Mouse (Mus musculus): ENCODE data around the gene Cracr2b. TPM values are rescaled to one million over a fixed set of nuclear protein-coding genes. Genes with fewer than 3 reads are reported as not detected.

The Cracr2b gene
- total and polyA plus RNA-seq, 3 experiments: not detected

DNA sequence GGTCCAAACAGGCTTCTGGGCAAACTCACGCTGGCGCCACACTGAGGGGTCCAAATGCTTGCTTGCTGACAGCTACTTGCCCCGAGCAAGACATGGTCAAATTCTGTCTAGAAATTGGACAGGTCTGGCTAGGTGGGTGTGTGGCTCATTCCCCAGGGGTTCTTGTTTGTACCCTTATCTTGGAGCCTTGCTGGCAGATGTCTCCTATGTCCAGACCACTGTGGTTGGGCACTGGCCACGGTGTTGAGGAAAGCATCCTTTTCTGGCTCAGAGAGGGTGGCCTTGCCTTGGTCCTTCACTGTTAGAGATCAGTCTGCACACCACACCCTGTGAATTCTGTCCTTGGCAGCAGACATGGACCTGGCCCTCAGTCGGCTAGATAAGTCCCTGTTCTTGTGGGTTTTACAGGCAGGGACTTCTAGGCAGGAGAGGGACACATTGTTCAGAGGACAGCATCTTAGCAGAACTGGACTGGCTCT, 17.4 kb downstream of the Cracr2b start:
- no peak for TF ChIP-seq POLR2A (IDR thresholded peaks at IDR 0.05; ENCODE audit: low read depth, low read length)
- H3K9me3 ChIP-seq (replicated peaks; ENCODE audit: low read length): no peaks in the 10 kb centered on the region
- H3K9ac ChIP-seq (ENCODE audit: insufficient read depth, low read depth): no peak overlapping the region
- H3K27ac ChIP-seq (ENCODE audit: insufficient read depth, low read depth): no peak overlapping the region
- dilution Hi-C loops (cut with MboI; ENCODE audit: extremely low pct_ligation_motif_present, extremely low pct_unique_long_range_greater_than_20kb, low sequenced_read_pairs) (no loop called here), in situ Hi-C loops (cut with MboI; ENCODE audit: low pct_ligation_motif_present, low pct_unique_long_range_greater_than_20kb, low sequenced_read_pairs) (no loop called here)
- peaks cover 0 to 17% of the 10 kb centered on the region in 2 experiments for H3K36me3 ChIP-seq (replicated peaks in 1 of 2; ENCODE audit: control insufficient read depth in 1 of 2, insufficient read depth in 1 of 2, low read length in 1 of 2)
- no peak overlapping the region for H3K4me2 ChIP-seq (ENCODE audit: insufficient read depth, low read depth, poor library complexity, severe bottlenecking)
- H3K4me3 ChIP-seq (replicated peaks in 1 of 3; ENCODE audit: low read depth in 2 of 3, low read length in 2 of 3, poor library complexity in 1 of 3): no peak overlapping the region
- DNase-seq (ENCODE audit: extremely low read depth): no peak
- H3K4me1 ChIP-seq (ENCODE audit: control insufficient read depth in 1 of 2, insufficient read depth in 2 of 2): peaks cover 19 to 45% of the 10 kb centered on the region in 2 experiments
- H3K79me2 ChIP-seq (replicated peaks; ENCODE audit: control insufficient read depth, extremely low read depth, insufficient read depth, poor library complexity, severe bottlenecking): peaks cover 16% of the 10 kb centered on the region
- peaks cover 9% of the 10 kb centered on the region for H3K27me3 ChIP-seq (replicated peaks)

DNA sequence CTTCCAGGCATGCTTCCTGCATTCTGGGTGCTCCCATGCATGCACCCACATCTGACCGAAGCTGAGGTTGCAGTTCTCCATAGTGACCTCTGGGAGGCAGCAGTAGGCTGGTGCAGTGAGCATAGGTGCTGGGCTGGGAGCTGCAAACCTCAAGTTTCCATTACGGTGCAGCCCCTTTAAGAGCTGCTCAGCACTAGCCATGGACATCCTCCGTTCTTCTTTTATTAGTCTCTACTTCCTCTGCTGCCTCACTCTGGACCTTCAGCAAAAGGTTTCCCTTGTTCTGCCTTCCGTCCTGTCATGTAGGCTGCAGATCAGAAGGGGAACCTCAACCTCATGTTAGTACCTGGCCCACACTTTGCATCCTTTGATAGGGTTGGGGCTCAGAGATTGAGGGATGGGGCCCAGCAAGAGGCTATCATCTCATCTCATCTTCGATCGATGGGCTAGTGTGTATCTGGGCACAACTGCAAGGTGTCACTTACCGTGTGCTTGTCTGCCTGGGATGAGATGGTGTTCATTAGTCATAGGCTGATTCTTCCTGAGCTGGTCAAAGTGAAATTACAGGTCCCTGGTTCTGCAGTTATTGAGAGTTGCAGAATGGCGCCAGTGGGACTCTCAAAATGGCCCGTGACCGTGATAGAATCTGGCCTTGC, 20.1 kb downstream of the Cracr2b start:
- peak; percentile 95 for DNase-seq (ENCODE audit: extremely low read depth)
- Histone ChIP-seq H3K27me3 (replicated peaks) (peaks cover 4% of the 10 kb centered on the region), H3K4me1 (ENCODE audit: control insufficient read depth in 1 of 2, insufficient read depth in 2 of 2) (peaks cover 19 to 41% of the 10 kb centered on the region in 2 experiments), H3K4me2 (ENCODE audit: insufficient read depth, low read depth, poor library complexity, severe bottlenecking) (peak overlapping the region; percentile 88), H3K9me3 (replicated peaks; ENCODE audit: low read length) (no peaks in the 10 kb centered on the region), H3K27ac (ENCODE audit: insufficient read depth, low read depth) (peak overlapping the region; percentile 45), H3K9ac (ENCODE audit: insufficient read depth, low read depth) (no peak overlapping the region; the same call in 1 of the 2 replicates), H3K36me3 (replicated peaks in 1 of 2; ENCODE audit: control insufficient read depth in 1 of 2, insufficient read depth in 1 of 2, low read length in 1 of 2) (peaks cover 0 to 32% of the 10 kb centered on the region in 2 experiments), H3K4me3 (replicated peaks in 1 of 3; ENCODE audit: low read depth in 2 of 3, low read length in 2 of 3, poor library complexity in 1 of 3) (peak overlapping the region; percentile 21 to 25 (median 23)), H3K79me2 (replicated peaks; ENCODE audit: control insufficient read depth, extremely low read depth, insufficient read depth, poor library complexity, severe bottlenecking) (no peaks in the 10 kb centered on the region)
- in situ Hi-C loops (cut with MboI; ENCODE audit: low pct_ligation_motif_present, low pct_unique_long_range_greater_than_20kb, low sequenced_read_pairs) (loop anchor here (5.0 kb wide), 1 partner anchor 46 kb away; no protein-coding TSS in a partner anchor), dilution Hi-C loops (cut with MboI; ENCODE audit: extremely low pct_ligation_motif_present, extremely low pct_unique_long_range_greater_than_20kb, low sequenced_read_pairs) (no loop called here)
- TF ChIP-seq JUND (conservative IDR thresholded peaks at IDR 0.05; ENCODE audit: low read depth, low read length) (0 out of 2 replicates have a peak, but pooled peaks have one; percentile 15), SIN3A (IDR thresholded peaks at IDR 0.05; ENCODE audit: low read length) (peak; percentile 68), ZKSCAN1 (IDR thresholded peaks at IDR 0.05; ENCODE audit: borderline replicate concordance, low read depth, low read length) (no peak), HCFC1 (IDR thresholded peaks at IDR 0.05; ENCODE audit: low read depth, low read length) (peak; percentile 56), POLR2AphosphoS2 (IDR thresholded peaks at IDR 0.05; ENCODE audit: low read depth, low read length) (no peak), JUN (IDR thresholded peaks at IDR 0.05; ENCODE audit: insufficient read depth, low read depth, low read length) (0 out of 2 replicates have a peak, but pooled peaks have one; percentile 11), CHD1 (IDR thresholded peaks at IDR 0.05; ENCODE audit: low read depth, low read length) (no peak), TBP (conservative IDR thresholded peaks at IDR 0.05; ENCODE audit: low read depth, low read length) (no peak), MYC (IDR thresholded peaks at IDR 0.05; ENCODE audit: low read depth, low read length) (peak; percentile 70; the same call in 1 of the 2 replicates), ZC3H11A (IDR thresholded peaks at IDR 0.05; ENCODE audit: low read depth, low read length) (peak; percentile 45; the same call in 1 of the 2 replicates), MXI1 (IDR thresholded peaks at IDR 0.05; ENCODE audit: low read depth, low read length) (peak; percentile 68), BHLHE40 (IDR thresholded peaks at IDR 0.05; ENCODE audit: low read depth, low read length) (peak; percentile 43; the same call in 1 of the 2 replicates), SMC3 (IDR thresholded peaks at IDR 0.05; ENCODE audit: low read depth, low read length) (peak; percentile 90), RCOR1 (conservative IDR thresholded peaks at IDR 0.05; ENCODE audit: low read depth, low read length) (0 out of 2 replicates have a peak, but pooled peaks have one; percentile 49), ZNF384 (IDR thresholded peaks at IDR 0.05; ENCODE audit: low read depth, low read length) (no peak), MEF2A (IDR thresholded peaks at IDR 0.05; ENCODE audit: borderline replicate concordance, low read depth, low read length) (peak; percentile 80; the same call in 1 of the 2 replicates), PAX5 (IDR thresholded peaks at IDR 0.05; ENCODE audit: low read length) (no peak), USF2 (conservative IDR thresholded peaks at IDR 0.05; ENCODE audit: low read depth, low read length) (no peak), MAFK (IDR thresholded peaks at IDR 0.05; ENCODE audit: insufficient replicate concordance, low read length) (peak; percentile 70; the same call in 1 of the 2 replicates), CHD2 (IDR thresholded peaks at IDR 0.05; ENCODE audit: low read length) (no peak), CTCF (conservative IDR thresholded peaks at IDR 0.05 in 1 of 2, IDR thresholded peaks at IDR 0.05 in 1 of 2; ENCODE audit: low read depth in 2 of 2, low read length in 2 of 2) (peak; percentile 95), ZMIZ1 (IDR thresholded peaks at IDR 0.05; ENCODE audit: low read depth, low read length) (no peak), NRF1 (IDR thresholded peaks at IDR 0.05; ENCODE audit: low read depth, low read length) (peak; percentile 40; the same call in 1 of the 2 replicates), TCF12 (IDR thresholded peaks at IDR 0.05; ENCODE audit: low read depth, low read length) (peak; percentile 47; the same call in 1 of the 2 replicates), ELF1 (IDR thresholded peaks at IDR 0.05; ENCODE audit: low read depth, low read length) (peak; percentile 53), NELFE (IDR thresholded peaks at IDR 0.05; ENCODE audit: low read depth, low read length) (peak; percentile 75), EP300 (IDR thresholded peaks at IDR 0.05; ENCODE audit: low read length) (peak; percentile 74), RAD21 (IDR thresholded peaks at IDR 0.05; ENCODE audit: low read depth, low read length) (peak; percentile 94), KAT2A (IDR thresholded peaks at IDR 0.05; ENCODE audit: insufficient replicate concordance, low read length) (no peak), GABPA (IDR thresholded peaks at IDR 0.05; ENCODE audit: insufficient replicate concordance, low read depth, low read length) (no peak)
